Mouse (Mus musculus) ES-CJ7 (cell line): Measurements from ENCODE around the gene Zcchc4.

Source experiments
- DNase-seq: peaks from one replicate; pipeline ENCODE4 v3.0.0; 2011; ENCODE audit warnings: low read depth, low spot score

Zcchc4 gene

DNA sequence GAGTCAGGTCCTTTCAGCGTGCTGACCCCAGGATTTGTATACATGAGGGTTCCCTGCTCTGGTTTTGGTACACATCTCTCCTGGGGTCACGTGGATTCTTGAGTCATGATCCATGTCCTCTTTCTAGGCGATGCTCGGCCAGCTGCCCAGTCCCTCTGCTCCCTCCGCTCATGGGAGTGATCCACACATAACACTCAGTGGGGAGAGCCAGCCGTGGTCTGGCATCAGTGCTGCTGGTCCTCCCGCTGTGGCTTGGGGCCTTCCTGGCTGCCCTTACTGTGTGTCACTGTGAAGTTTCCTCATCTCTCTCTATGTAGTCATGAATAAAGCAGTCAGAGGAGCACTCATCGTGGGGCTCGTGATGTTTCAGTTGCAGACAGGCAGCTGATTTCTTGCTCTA, 18.9 kb downstream of the Zcchc4 start:
- no peak for DNase-seq

DNA sequence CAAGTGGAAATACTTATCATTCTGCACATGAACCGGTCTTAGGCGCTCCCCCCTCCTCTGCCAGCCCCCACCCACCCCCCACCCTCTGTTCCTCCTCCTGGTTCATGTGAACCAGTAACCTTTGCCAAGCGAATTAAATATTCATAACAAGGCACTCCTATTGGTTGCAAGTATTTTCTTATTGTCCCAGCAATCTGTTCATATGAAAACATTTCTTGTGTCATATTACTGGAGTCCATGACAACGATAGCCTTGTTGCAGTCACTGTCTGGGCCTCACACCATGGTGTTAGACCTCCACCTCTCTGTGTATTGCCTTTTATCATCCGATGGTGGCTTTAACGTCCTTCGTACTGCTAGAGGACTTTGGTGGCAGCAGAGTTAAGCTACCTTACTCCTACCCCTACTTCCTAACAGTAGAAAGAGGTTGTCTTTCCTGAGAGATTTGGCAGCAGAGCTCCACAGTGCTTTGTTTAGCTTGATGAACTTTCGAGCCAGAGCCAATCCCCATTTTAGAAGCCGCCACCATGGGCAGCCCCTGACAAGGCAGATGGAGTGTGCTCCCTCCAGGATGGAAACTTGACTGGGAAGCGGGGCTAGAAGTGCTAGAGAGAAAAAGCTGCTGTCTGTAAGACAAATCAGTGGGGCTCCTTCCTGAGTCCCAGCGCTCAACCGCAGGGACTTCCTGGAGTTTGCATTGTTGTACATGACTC, 24.2 kb downstream of the Zcchc4 start:
- DNase-seq: no peak

DNA sequence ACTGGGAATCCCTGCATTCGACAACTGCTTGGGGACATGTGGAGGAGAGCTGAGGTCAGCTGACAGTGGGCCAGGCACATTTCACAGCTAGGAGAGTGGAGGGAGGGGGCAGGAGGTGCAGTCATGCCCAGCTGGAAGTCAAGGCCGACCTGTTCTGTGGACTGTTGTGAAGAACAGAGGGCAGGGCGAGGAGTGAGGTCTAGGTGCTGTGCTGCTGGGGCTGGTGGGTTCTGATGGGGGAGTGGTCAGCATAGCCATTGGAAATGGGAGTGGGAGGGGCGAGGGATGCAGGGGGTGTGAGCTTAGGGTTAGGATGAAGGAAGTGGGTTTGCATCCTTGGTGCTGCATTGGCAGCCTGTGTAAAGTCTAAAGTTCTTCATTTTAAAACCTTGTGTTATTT, 30.6 kb downstream of the Zcchc4 start:
- DNase-seq: no peak

DNA sequence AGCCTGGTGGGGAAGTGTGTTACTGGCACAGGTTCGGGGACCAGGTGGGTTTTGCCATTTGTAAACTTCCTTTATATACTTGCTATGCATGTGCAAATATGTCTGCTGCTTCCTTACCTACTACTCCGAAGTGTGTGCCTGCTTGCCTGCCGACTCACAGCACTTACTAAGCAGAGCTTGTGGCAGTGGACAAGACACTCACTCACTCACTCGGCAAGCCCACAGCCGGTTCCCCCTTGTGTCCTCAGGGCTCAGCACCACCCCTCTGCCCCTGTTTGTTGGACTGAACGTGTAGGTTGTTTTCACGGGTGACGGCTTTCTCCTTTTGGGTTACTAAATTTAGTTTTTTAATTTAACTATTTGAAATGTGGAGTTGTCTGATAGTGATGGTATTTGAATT, 31.1 kb downstream of the Zcchc4 start:
- DNase-seq: no peak

DNA sequence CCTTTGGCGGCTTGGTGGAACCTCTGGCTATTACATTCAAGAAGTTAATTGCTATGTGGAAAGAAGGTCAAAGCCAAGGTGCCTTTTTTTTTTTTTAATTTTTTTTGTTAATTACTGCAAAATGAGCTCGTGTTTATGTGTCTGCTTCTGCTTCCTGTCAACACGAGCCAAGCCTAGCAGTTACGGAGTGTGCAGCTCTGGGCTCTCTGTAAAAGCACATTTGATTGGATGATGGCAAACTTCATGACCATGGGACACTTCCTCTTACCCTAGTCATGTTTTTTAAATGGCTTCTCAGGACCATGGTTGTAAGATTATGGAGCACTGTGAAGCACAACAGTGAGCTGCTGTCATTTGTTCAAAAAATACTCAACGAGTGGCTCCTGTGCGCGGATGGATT, 31.8 kb downstream of the Zcchc4 start:
- no peak for DNase-seq

DNA sequence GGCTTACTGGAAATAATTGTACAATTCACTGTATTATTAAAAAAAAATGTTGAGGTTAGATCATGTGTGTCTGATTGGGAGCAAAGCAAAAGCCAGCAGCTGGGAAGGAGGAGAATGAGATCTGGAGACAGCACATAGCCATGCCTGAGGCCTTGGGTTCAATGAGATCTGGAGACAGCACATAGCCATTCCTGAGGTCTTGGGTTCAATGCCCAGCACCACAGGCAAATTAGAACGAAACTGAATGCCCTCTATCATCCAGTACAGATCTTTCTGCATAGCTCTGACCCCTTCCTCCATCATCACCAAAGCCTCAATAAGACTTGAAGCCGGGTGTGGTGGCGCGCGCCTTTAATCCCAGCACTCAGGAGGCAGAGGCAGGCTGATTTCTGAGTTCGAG, 35.2 kb downstream of the Zcchc4 start:
- DNase-seq: no peak

DNA sequence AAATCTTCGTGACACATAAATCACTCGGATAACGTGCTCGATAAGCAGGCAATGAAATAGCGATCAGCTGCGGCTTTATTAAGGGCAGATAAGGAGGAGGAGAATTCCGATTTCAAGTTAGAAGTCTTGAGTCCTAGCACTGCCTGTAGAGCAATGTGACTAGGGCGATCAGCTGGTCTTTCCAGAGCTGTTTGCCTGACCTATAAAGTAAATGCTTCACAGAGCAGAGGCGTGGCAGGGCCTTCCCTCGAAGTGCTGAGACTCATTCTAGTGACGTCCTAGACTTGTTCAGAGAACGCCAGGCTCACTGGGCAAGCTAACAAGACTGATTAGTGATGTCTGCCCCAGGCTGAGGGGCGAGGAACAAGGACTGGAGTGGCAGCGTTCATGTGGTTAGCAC, 35.8 kb downstream of the Zcchc4 start:
- DNase-seq: no peak

DNA sequence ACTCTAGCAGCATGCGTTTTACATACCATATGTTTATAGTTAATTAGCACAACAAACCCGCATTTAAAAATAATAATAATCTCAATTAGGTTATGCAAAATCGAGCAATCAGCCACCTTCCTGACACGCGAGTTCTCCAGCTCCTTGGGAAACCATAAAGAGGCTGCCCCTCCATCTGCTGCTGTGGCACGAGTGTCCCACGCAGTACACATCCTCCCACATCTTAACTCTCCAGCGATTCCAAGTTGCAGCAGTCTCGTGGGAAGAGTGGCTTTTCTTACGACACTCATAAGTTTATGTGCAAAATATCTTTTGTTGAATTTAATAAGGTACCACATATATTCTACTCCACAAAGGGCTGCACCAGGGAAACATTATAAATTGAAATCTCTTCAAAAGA, 37.2 kb downstream of the Zcchc4 start:
- DNase-seq: no peak

DNA sequence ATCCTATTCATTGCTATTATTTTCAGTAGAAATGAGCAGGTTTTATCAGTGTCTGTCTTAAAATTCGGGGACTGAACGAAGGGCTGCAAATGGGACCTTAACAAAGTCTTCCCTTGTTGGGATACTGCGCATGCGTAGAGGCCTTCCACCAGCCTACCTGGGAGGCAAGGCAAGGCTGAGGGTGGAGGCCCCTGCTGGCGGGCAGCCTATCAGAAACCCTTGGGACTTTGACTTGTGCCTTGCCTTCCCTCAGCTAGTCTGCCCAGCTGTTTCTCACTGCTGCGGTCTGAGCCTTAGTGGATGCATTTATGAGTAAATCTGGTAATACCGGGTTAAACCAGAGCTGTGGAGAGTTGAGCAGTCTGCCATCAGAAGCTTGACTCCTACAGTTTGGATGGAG, 38.1 kb downstream of the Zcchc4 start:
- no peak for DNase-seq

DNA sequence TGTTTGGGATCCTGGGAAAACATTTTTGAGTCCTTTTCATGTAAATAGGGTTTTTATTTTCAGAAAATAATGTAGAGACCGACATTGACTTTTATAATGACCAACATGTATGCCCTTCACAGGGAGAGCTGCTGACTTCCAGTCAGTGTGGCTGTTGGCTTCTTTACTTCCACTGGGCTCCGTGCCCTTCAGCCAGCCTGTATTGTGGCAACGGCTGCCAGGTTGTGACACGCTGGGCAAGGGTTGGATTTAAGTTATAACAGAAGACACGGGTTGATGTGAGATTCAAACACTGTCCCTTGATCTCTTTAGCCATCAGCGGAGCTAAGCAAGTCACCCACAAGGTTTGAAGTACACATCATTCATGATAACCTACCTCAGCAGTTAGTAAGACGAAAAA, 43.5 kb downstream of the Zcchc4 start:
- no peak for DNase-seq

DNA sequence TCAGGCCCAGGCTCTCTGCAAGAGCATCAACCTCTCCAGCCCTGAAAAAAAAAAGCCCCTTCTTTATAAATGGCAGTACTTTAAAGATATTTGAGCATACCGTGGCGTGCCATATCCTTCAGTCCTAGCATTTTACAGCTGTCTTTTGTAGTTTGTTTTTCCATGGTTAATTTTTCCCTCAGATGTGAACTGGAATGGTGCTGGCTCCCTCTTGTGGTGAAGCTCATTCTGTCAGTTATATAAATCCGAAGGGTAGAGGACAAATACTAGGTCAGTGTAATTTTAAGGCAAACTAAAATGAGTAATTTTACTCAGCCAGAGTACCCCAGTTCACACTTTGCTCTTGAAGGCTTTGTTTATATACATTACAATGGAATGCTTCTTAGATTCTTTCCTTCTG, 46.5 kb downstream of the Zcchc4 start:
- DNase-seq: peak; percentile 32

DNA sequence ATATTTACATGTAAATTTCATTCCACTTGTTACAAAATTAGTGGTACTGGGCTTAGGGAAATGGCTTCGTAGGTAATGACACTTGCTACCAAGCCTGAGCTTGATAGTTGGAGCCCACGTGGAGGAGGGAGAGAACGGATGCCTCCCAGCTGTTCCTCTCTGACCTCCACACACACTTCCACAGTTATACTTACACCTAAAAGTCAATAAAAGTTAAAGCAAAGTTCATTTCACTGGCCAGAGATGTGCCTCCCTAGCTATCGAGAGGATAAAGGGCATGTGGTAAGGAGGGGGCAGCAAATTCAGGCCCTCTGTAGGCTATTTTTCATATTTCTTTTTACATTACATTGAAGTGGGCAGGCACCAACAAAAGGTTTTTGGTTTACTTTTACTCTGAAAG, 52.7 kb downstream of the Zcchc4 start:
- no peak for DNase-seq

DNA sequence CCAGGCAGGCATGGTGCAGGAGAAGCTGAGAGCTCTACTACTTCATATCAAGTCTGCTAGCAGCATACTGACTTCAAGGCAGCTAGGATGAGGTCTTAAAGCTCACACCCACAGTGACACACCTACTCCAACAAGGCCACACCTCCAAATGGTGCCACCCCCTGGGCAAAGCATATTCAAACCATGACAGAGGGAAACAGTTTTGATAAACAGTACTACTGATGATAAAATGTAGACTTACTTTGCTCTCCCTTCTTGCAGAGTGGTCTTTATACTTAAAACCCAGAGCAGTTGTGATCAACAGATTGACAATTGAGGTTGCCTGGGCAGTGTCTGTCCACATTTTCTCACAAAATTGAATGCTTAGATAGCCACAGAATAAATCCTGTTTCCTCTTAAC, 57.8 kb downstream of the Zcchc4 start:
- DNase-seq: no peak

DNA sequence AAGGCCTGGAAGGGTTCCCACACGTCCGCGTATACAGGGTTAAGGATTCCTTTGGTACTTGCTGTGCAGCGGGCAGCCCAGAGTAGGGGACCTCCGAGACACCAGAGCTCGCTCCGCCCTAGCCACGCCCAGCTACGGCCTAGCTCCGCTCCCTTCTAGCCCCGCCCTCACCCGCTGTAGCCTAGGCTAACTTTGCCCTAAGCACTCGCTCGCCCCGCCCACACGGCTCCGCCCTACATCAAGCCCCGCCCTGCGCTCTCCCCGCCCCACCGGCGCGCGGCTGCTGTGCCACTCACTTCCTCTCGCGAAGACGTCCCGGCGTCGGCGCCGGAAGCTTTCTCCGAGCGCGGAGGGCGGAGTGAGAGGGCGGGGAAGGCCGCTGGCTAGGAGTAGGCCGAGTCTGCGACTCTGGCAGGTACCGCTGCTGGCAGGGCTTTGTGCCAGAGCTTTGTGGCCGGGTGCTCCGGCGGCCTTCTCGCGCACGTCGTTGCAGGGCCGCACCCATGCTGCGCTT, 58.6 kb downstream of the Zcchc4 start, which contains the start of gene Anapc4:
Anapc4 (plus strand) TSS at position 252 of the 514 bp plus-strand sequence.
- peak; percentile 98 for DNase-seq

DNA sequence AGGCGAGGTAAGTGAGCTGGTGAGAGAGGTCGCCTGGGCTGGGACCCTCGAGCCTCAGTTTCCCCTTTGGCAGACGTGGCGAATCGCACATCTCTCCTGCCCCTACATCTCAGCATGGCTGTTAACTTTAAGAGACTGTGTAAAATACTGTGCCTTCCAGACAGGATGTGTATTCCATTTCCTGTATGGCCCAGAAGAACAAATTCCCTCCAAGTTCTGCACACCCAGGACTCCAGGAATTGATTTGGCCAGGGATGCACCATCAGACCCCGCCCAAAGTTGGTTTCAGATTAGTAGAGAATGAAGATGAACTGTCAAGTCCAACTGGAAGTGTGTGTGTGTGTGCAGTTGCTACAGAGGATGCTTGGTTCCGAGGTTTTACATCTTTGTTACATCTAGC, 59.2 kb downstream of the Zcchc4 start:
- no peak for DNase-seq

DNA sequence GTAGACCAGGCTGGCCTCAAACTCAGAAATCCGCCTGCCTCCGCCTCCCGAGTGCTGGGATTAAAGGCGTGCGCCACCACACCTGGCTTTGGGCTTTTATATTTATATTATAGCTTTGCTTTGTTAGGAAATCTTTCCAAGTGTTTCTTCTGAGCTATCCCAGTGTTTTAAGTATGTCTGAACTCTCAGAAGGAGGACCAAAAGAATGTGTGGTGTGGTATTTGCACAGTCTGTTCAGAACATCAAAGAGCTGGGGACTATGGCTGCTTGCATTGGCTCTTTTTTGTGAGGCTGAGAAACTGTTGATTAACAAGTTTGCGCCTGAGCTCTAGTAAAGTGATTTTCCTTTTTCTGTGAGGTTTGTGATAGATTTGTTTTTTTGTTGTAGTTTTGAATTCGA, 69.1 kb downstream of the Zcchc4 start:
- DNase-seq: no peak

DNA sequence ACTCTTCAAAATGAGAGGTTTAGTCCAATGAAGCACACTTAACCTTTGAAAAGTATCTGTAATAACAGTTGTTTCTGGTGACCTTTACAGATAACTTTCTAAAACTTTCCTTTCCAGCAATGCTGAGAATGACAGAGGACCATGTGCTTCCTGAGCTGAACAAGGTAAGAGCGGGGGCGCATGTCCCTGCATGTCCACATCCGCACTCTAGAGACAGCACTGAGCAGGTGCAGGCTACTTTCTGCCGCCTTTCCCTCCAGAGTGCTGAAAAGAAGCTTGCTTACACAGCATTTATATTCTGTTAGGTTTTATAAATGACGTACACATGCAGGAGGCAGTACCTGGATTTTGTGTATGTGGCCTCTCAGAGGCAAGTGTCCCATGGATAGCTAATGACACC, 80.5 kb downstream of the Zcchc4 start:
- DNase-seq: peak; percentile 81

DNA sequence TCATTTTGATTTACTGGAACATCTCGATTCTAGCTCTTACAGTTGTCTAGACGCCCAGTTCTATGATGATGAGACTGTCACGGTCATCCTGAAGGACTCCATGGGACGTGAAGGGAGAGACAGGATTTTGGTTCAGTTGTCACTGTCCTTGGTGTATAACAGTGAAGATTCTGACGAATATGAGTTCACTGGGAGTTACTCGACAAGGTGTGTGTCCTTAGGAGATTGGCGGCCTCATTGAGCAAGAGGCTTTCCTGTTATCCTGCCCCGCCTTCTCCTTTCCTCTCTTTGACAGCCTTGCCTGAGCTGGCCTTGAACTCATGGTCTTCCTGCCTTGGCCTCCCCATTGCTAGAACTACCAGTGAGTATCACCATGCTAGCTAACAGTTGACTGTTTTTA, 89.2 kb downstream of the Zcchc4 start:
- no peak for DNase-seq

DNA sequence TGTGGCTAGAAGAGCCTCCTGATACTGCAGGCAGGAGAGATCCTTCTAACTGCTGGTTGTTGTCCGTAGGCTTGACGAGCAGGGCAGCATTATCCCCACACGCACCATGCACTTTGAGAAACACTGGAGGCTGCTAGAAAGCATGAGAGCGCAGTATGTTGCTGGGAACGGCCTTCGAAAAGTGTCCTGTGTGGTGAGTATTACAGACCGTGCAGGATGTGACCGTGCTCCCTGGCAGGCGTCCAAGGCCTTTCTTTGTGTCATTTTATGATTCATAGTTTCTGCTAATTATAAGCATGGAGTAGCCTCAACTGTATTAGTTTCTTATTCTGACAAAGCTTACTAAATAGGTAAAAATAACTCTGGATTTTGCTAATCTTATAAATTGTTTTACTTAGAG, 90.6 kb downstream of the Zcchc4 start:
- no peak for DNase-seq

DNA sequence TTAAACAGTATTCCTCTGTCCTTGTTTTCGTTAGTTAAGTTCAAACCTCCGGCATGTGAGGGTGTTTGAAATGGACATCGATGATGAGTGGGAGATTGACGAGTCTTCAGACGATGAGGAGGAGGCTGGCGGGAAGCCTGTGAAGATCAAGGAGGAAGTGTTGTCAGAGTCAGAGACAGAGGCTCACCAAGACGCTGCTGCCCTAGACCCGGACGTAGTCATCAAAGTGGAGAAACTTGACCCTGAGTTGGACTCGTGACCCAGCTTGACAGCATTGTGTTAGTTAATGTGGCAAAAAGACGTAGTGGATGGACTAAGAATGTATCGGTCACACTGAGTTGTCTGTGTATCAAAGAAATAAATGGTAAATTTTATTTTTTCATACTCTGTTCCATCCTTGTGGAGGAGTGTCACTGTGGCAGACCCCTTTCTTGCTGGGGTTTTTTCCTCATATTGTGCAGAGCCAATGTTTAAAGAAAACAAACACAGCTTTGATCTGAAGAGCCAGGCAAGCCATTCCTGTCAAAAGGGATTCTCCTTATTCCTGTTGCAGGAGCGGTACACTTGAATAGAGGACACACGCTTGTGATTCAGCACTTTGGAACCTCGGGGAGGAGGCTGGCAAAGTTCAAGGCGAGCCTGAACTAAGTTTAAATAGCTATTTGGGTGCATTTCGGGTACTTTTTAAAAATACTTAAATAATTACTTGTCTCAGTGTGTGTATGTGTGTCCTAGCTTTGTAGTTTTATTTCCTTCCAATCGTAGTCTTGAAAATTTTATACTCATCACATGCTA, 91.3 kb downstream of the Zcchc4 start:
- no peak for DNase-seq

DNA sequence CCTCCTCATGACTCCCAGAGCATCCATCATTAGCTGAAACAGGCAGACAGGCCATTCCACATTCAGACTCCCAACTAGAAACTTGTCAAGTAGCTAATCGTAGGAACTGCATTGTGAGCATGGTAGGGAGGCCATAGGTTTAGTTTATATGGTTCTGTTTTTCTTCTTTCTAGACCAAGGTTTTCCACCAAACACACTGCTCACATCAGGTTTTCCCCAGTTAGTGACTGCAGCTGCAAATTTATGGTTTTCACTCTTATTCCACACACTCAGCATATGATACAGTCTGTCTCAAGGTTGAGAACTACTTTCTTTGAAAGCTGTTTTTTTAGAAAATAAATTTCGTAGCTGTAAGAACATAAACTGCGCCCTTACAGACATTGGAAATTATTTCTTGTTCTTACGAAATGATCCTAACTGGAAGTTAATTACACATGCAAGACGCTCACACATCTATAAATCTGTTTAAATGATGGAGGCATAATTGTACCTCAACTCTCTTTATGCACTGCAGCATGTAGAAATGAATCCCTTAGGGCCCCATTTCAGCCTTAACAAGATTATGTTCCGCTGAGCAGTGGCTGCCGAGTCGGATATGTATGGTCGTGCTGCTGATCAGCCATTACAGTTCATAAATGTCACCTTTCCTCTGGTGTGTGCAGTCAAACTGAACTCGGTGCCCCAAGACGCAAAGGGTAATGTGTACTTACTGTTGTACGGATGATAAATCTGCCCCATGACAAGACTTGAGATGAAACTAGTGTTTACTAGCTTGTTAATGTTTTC, 93.9 kb downstream of the Zcchc4 start:
- no peak for DNase-seq

DNA sequence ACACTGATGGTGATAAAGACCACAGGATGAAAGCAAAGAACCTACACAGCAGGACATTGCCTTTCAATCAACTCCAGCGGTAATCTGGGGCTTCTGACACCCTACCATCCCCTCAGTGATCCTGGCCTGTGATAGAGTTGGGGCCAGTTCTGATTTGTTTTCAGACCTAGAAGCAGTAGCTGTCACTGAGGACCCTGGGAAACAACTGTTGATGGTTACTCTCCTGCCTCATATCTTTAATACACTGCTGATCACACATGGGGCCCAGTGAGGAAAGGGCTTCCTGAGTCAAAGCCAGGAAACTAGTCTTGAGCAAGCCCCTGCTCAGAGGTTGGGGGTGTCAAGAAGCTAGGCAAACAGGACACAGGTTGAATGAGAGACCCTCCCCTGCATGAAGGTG, 96.3 kb downstream of the Zcchc4 start:
- no peak for DNase-seq
